Mouse (Mus musculus) retina, postnatal 7 days (tissue): ENCODE measurements around the gene Esrrg.
A peak's percentile ranks its signal among the peaks of the same experiment; 100 is the strongest.

Source experiments
- DNase-seq: peaks from one replicate; pipeline ENCODE4 v3.0.0-alpha.2; 2012; ENCODE audit warnings: low read depth, low spot score

Esrrg gene

DNA sequence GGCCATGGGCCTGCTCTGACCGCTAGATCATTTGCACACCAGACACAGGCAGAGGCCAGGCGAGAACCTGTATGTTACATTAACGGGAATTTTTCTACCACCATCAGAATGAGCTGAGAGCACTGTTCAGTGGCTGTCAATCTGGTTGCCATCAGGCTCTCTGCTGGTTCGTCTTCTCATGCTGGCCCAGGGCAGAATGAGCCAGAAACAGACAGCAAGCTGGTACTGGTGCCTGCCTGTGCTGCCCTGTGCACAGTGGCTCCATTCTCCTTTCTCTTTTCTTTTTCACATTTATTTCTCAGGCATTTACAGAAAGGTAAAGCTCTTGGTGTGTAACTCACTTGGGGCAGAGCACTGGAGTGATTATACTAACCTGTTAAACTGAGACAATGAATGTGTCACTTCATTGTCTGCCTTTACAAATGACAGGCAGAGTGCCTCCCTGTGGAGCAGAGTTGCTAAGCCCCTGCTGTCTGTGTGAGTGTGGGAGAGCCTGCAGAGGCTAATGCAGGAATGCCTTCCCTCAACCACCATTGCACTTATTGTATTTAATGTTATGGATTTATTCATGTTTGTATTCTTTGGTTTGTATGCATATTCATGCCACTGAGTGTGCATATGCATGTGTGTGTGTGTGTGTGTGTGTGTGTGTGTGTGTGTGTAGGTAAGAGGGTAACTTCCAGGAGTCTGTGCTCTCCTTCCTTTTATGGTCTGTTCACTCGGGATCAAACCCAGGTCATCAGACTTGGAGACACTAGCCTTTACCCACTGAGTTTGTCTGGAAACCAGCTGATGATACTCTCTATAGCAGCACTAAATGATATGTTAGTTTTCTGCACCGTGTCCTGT, 651.9 kb downstream of the Esrrg start:
- DNase-seq = no peak

- DNase-seq = peak; percentile 65
Observed at GRCm38 (mm10) chr1:188261903-188262682, 653.5 kb downstream of the Esrrg start, which contains the start of gene Ush2a. Gene Ush2a, plus strand, starts transcription at chr1:188262023.
